Mouse (Mus musculus) cerebellum, adult 2 months (tissue): ENCODE measurements around the gene Mthfsd. TPM values are rescaled to one million over a fixed set of nuclear protein-coding genes. Genes with fewer than 3 reads are reported as not detected.
A peak's percentile ranks its signal among the peaks of the same experiment; 100 is the strongest.

Experiments used
- DNase-seq, 2 experiments: peaks; one replicate each; pipeline ENCODE4 v3.0.0; 2021
- H3K27ac ChIP-seq: fragments of 200-500 bp; 2 replicates; pipeline ENCODE4 v1.5.1; 2012; ENCODE audit warnings: low read length, control low read depth, inconsistent platforms; ENCODE audit not compliant: insufficient read depth
- H3K27me3 ChIP-seq: fragments of 200-500 bp; 2 replicates; pipeline ENCODE4 v1.6.1; 2012; ENCODE audit warnings: inconsistent platforms, mild to moderate bottlenecking, low read length, moderate library complexity; ENCODE audit not compliant: control insufficient read depth, insufficient read depth
- H3K4me1 ChIP-seq: fragments of 200-500 bp; 2 replicates; pipeline ENCODE4 v1.6.1; 2011; ENCODE audit warnings: low read length; ENCODE audit not compliant: control insufficient read depth, insufficient read depth
- H3K4me3 ChIP-seq: fragments of 200-500 bp; replicated peaks from 2 replicates; pipeline ENCODE3; 2011; ENCODE audit warnings: mild to moderate bottlenecking, low read depth, low read length, control low read depth; ENCODE audit not compliant: insufficient read depth
- CTCF ChIP-seq: fragments of 200-500 bp; IDR thresholded peaks from 2 replicates; pipeline ENCODE4 v1.5.1; 2011; ENCODE audit warnings: low read depth, mild to moderate bottlenecking, control low read depth, low read length, moderate library complexity, borderline replicate concordance; ENCODE audit not compliant: insufficient read depth
- POLR2A ChIP-seq: fragments of 200-500 bp; IDR thresholded peaks from 2 replicates; pipeline ENCODE4 v1.6.1; 2011; ENCODE audit warnings: low read length, control low read depth, borderline replicate concordance; ENCODE audit not compliant: insufficient read depth
- WGBS: fragments of 180-500 bp; shearing (Covaris S2); methylation state at CpG from one replicate; pipeline ENCODE4 v1.1.7; 2018; 5-methylcytosine and 5-hydroxymethylcytosine counted together
- polyA plus RNA-seq: library from polyadenylated mRNA; depleted of rRNA; stranded (reverse); fragments of >200 nt; gene quantifications from 2 replicates; pipeline ENCODE4 v1.2.3, GENCODE M21; 2012

The Mthfsd gene
- polyA plus RNA-seq, 1 experiment: 119 TPM

- H3K4me1 ChIP-seq: no peaks in the 10 kb centered on the region
- H3K4me3 ChIP-seq: peak within 1 kb of the TSS; percentile 34
- DNase-seq: no peak
- TF ChIP-seq POLR2A (no peak), CTCF (no peak)
- under 1% methylated on average over 50 of the region's 83 CpGs for WGBS
- no peak within 1 kb of the TSS for H3K27ac ChIP-seq
- peaks cover 11% of the 10 kb centered on the region; the same call in 1 of the 2 replicates for H3K27me3 ChIP-seq
Measured at GRCm38 (mm10) chr8:121084210-121084951, 23.8 kb downstream of the Mthfsd start, which contains the start of gene Foxf1. Gene Foxf1, plus strand, starts transcription at chr8:121084386.

- H3K27ac ChIP-seq: no peak overlapping the region
- H3K27me3 ChIP-seq: peaks cover 10% of the 10 kb centered on the region; the same call in 1 of the 2 replicates
- TF ChIP-seq POLR2A: no peak
- no peak for TF ChIP-seq CTCF
- WGBS: 1% methylated on average over 21 of the region's 27 CpGs
- no peak for DNase-seq
- H3K4me1 ChIP-seq: no peaks in the 10 kb centered on the region
- H3K4me3 ChIP-seq: peak overlapping the region; percentile 1
Measured at GRCm38 (mm10) chr8:121083936-121084209, 24.3 kb downstream of the Mthfsd start.

- no peak for TF ChIP-seq POLR2A
- no peak for TF ChIP-seq CTCF
- no peak for DNase-seq
- Histone ChIP-seq H3K4me3 (peak overlapping the region; percentile 34), H3K27ac (no peak overlapping the region), H3K4me1 (no peaks in the 10 kb centered on the region), H3K27me3 (peaks cover 10% of the 10 kb centered on the region; the same call in 1 of the 2 replicates)
- WGBS: under 1% methylated on average over 89 of the region's 89 CpGs
Measured at GRCm38 (mm10) chr8:121083093-121083935, 24.9 kb downstream of the Mthfsd start.

- WGBS: under 1% methylated on average over 57 of the region's 57 CpGs
- Histone ChIP-seq H3K4me3 (no peak overlapping the region), H3K27me3 (peaks cover 9% of the 10 kb centered on the region; the same call in 1 of the 2 replicates), H3K4me1 (no peaks in the 10 kb centered on the region), H3K27ac (no peak overlapping the region)
- no peak for DNase-seq
- TF ChIP-seq POLR2A: no peak
- TF ChIP-seq CTCF: no peak
Measured at GRCm38 (mm10) chr8:121082218-121083092, 25.7 kb downstream of the Mthfsd start.

GRCm38 (mm10) chr8:121081398-121081797, 26.8 kb downstream of the Mthfsd start:
- peaks cover 9% of the 10 kb centered on the region; the same call in 1 of the 2 replicates for H3K27me3 ChIP-seq

GRCm38 (mm10) chr8:121080361-121081090, 27.7 kb downstream of the Mthfsd start:
- peaks cover 9% of the 10 kb centered on the region; the same call in 1 of the 2 replicates for H3K27me3 ChIP-seq
- 1% methylated on average over 49 of the region's 49 CpGs for WGBS
- no peak for DNase-seq
- H3K27ac ChIP-seq: no peak overlapping the region
- H3K4me3 ChIP-seq: no peak overlapping the region
- no peaks in the 10 kb centered on the region for H3K4me1 ChIP-seq
- TF ChIP-seq POLR2A (no peak), CTCF (no peak)

More at GRCm38 (mm10) chr8:121081398-121081797, 26.8 kb downstream of the Mthfsd start:
- no peak overlapping the region for H3K27ac ChIP-seq
- DNase-seq: no peak
- 3% methylated on average over 7 of the region's 7 CpGs for WGBS
- H3K4me1 ChIP-seq: no peaks in the 10 kb centered on the region
- H3K4me3 ChIP-seq: no peak overlapping the region
- no peak for TF ChIP-seq CTCF
- TF ChIP-seq POLR2A: no peak
